Mouse (Mus musculus) limb, embryonic 13.5 days (tissue): ENCODE measurements around the gene Prelp. TPM values are rescaled to one million over a fixed set of nuclear protein-coding genes. Genes with fewer than 3 reads are reported as not detected.

Experiments
- ATAC-seq: fragments of 200-750 bp; cut with Nextera tagmentation; 2 replicates; pipeline ENCODE4 v1.8.0; 2017; ENCODE audit warnings: low read depth, moderate number of reproducible peaks, moderate TSS enrichment; ENCODE audit not compliant: low FRiP score
- H3K27ac ChIP-seq: fragments of 300-500 bp; sonication (generic); 2 replicates; pipeline ENCODE4 v1.5.1; 2015; ENCODE audit warnings: inconsistent platforms, mild to moderate bottlenecking, moderate library complexity
- H3K27me3 ChIP-seq: fragments of 300-500 bp; sonication (generic); 2 replicates; pipeline ENCODE4 v1.6.1; 2015; ENCODE audit warnings: mild to moderate bottlenecking, inconsistent platforms
- H3K36me3 ChIP-seq: fragments of 300-500 bp; sonication (generic); 2 replicates; pipeline ENCODE4 v1.6.1; 2015; ENCODE audit warnings: inconsistent platforms, mild to moderate bottlenecking, moderate library complexity
- H3K4me1 ChIP-seq: fragments of 300-500 bp; sonication (generic); 2 replicates; pipeline ENCODE4 v1.6.1; 2015; ENCODE audit warnings: inconsistent platforms
- H3K4me2 ChIP-seq: fragments of 300-500 bp; sonication (generic); replicated peaks from 2 replicates; pipeline ENCODE4 v1.6.1; 2015; ENCODE audit warnings: inconsistent platforms, mild to moderate bottlenecking, moderate library complexity
- H3K4me3 ChIP-seq: fragments of 300-500 bp; sonication (generic); 2 replicates; pipeline ENCODE4 v1.5.1; 2015; ENCODE audit warnings: moderate library complexity, mild to moderate bottlenecking, inconsistent platforms
- H3K9ac ChIP-seq: fragments of 300-500 bp; sonication (generic); 2 replicates; pipeline ENCODE4 v1.6.1; 2015; ENCODE audit warnings: mild to moderate bottlenecking, inconsistent platforms
- H3K9me3 ChIP-seq: fragments of 300-500 bp; sonication (generic); 2 replicates; pipeline ENCODE4 v1.6.1; 2016; ENCODE audit warnings: inconsistent platforms
- WGBS: fragments of 180-500 bp; shearing (Covaris S2); methylation state at CpG from one replicate; pipeline ENCODE4 v1.1.7; 2015; 5-methylcytosine and 5-hydroxymethylcytosine counted together
- polyA plus RNA-seq: library from polyadenylated mRNA; unstranded; fragments of >200 nt; fragmentation: Nextera tagmentation; extraction: Ambion mirVana; gene quantifications from 2 replicates; pipeline ENCODE4 v1.2.1, GENCODE M21; 2015

Gene Prelp
- polyA plus RNA-seq, 1 experiment from 2014 or later = 10.6 TPM

DNA sequence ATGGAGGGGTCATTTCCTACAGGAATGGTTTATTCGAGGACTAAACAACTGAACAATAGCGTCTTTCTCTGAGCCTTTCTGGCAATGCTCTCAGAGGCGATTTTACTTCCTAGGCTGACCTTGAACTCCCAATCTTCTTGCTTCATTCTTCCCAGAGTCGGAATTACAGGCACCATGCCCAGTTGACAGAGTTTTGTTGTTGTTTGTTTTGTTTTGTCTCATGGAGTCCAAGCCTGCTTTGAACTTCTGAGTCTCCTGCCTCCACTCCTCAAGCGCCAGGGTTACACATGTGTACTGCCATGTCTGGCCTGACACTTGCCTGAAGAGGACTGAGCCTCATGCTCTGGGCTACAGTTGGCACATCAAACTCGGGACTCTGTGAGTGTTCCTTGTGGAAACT is 8.2 kb downstream of the Prelp start:
- Histone ChIP-seq H3K36me3 (no peaks in the 10 kb centered on the region), H3K27me3 (peaks cover 17% of the 10 kb centered on the region), H3K9me3 (no peaks in the 10 kb centered on the region), H3K4me3 (no peak overlapping the region), H3K4me2 (no peak overlapping the region), H3K9ac (no peak overlapping the region), H3K4me1 (peaks cover 32% of the 10 kb centered on the region), H3K27ac (no peak overlapping the region)
- no peak for ATAC-seq
- WGBS = 84% methylated on average over 6 of the region's 6 CpGs

DNA sequence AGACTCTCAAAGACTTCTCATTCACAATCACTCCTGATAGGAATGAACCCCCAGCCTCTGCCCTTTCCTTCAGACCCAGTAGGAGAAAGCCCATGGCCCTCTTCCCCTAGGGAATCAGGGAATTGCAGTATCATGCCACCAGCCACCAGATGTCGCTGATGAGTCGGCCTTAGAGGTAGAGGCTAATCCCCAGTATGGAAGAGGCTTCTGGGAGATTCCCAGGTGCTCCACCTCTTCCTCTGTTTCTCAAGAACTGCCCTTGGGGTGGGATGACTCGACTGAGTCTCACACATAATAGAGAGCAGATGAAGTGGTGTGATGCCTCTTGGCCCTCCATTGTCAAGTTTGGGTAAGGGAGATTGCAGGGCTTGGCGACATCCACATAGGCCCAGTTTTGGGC is 9.8 kb downstream of the Prelp start:
- Histone ChIP-seq H3K9ac (no peak overlapping the region), H3K27ac (no peak overlapping the region), H3K4me3 (no peak overlapping the region), H3K36me3 (no peaks in the 10 kb centered on the region), H3K9me3 (no peaks in the 10 kb centered on the region), H3K4me1 (peaks cover 38% of the 10 kb centered on the region), H3K4me2 (no peak overlapping the region), H3K27me3 (peaks cover 29% of the 10 kb centered on the region)
- no peak for ATAC-seq
- WGBS = 25% methylated on average over 4 of the region's 4 CpGs

DNA sequence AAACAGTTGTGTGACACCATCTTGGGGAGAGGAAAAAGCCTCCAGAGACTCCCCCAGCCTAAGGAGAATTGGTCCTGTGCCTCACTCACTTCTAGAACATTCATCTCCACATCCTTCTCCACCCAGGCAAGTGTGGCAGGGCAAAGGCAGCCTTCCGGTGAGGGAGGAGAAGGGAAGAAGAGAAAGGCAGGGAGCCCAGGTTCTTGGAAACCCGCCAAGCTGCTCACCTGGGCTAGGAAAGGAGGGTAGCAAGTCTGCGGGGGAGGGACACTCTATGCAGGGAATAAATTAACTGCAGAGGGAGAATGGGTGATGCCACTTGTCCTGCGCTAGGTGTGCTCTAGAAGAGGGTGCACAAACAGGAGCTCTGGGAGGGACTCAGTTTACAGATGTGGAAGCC is 10.2 kb downstream of the Prelp start:
- Histone ChIP-seq H3K9me3 (no peaks in the 10 kb centered on the region), H3K27me3 (peaks cover 33% of the 10 kb centered on the region), H3K36me3 (no peaks in the 10 kb centered on the region), H3K4me3 (no peak overlapping the region), H3K4me2 (no peak overlapping the region), H3K4me1 (peaks cover 36% of the 10 kb centered on the region), H3K9ac (no peak overlapping the region), H3K27ac (no peak overlapping the region)
- ATAC-seq = no peak
- 56% methylated on average over 4 of the region's 4 CpGs for WGBS

DNA sequence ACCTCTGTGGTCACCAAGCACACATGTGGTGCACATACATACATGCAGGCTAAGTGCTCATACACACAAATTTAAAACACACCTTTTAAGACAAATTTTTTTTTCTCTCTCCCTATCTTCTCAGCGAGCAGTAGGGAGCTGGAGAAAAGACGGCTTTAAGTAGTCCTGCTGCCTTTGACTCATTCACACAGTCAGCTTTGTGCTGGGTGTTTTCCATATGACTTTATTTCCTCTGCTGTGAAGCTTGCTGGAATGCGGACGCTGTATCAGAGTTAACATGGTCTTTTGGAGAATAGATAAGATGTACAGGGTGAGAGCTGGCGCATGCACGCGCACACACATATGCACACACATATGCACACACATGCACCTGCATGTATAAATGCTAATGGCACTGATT is 11.1 kb downstream of the Prelp start:
- H3K4me1 ChIP-seq = peaks cover 30% of the 10 kb centered on the region
- peaks cover 34% of the 10 kb centered on the region for H3K27me3 ChIP-seq
- H3K9ac ChIP-seq = no peak overlapping the region
- H3K4me3 ChIP-seq = no peak overlapping the region
- H3K27ac ChIP-seq = no peak overlapping the region
- no peak for ATAC-seq
- H3K4me2 ChIP-seq = no peak overlapping the region
- H3K9me3 ChIP-seq = no peaks in the 10 kb centered on the region
- 82% methylated on average over 7 of the region's 7 CpGs for WGBS
- H3K36me3 ChIP-seq = no peaks in the 10 kb centered on the region

DNA sequence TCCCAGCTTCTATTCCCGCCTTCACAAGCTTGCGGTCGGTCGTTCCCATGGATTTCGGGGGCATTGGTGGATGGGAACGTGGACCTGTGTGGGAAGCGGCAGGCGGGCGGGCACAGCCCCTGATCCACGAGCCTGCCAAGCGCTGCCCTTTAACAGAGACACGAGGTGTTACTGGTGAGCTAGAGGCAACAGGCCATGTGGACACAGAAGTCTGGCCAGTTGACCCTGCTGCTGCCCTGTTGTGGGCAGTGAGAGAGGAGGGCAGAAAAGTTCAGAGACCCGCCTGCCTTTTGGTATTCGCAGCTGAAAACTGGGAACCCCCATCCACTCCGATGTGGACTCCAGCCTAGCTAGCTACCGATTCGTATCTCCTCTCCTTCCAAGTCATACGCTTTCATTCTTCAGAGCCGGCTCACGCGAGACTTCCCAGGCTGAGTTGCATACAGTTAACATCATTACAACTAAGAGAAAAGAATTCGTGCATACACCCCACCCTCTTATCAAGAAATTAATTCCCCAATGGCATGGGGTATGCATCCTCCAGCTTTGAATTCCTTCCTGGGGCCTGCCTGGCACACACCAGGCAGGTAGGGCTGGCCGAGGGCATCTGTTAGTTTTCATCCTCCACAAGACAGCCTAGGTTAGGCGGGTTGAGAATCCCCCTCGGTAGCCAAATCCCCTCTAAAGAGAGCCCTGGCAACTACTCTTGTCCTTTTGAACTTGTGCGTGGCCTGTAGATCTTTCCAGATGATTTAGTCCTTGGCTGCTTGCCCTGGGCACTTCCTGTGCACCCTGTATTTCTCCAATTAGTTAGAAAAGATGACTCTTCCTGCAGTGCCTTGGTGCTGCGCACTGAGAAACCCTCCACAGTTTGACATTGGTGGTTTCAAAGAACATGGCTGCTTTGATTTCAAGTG is 12.3 kb downstream of the Prelp start:
- Histone ChIP-seq H3K4me2 (peak overlapping the region; percentile 91), H3K4me3 (peak overlapping the region; percentile 47), H3K27ac (peak overlapping the region; percentile 58; the same call in 1 of the 2 replicates), H3K4me1 (peaks cover 30% of the 10 kb centered on the region), H3K9me3 (no peaks in the 10 kb centered on the region), H3K36me3 (no peaks in the 10 kb centered on the region), H3K27me3 (peaks cover 34% of the 10 kb centered on the region), H3K9ac (peak overlapping the region; percentile 73)
- ATAC-seq = peak; percentile 29; the same call in 1 of the 2 replicates
- WGBS = 12% methylated on average over 27 of the region's 27 CpGs

DNA sequence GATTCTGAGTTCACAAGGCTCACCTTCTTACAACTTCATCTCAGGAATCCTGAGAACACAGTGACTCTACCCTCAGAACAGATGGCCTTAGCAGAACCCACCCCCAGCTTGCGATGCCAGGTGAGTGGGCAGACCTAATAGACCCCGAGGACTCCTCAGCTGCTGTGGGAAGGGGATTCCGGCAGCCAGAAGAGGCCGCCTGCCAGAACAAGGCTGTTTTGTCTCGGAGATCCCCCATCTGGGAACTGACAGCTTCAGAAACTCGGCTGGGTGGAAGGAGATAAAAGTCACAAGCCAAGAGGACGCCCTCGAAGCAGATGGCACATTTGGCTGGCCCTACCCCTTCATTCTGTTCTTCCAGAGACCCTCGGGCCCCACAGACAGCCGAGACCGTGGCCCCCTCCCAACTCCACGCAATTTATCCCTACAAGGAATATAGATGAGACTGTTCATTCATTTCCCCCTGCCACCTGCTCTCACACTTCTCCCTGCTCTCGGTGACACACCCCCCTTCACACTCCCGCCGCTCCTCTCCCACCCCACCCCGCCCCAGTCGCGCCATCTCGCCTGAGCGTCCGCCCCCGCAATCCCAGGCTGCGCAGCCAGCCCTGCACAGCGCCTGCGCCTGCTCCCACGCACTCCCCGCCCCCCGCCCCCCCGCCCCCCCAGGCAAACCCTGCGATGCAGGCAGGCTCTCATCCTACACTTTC is 13.1 kb downstream of the Prelp start, which contains the start of gene Optc:
Gene Optc, minus strand, starts transcription at position 51 of the 710 bp plus-strand sequence.
- H3K4me2 ChIP-seq = peak within 1 kb of the TSS; percentile 91
- peaks cover 34% of the 10 kb centered on the region for H3K27me3 ChIP-seq
- H3K4me3 ChIP-seq = peak within 1 kb of the TSS; percentile 47
- H3K27ac ChIP-seq = peak within 1 kb of the TSS; percentile 58; the same call in 1 of the 2 replicates
- peaks cover 30% of the 10 kb centered on the region for H3K4me1 ChIP-seq
- no peaks in the 10 kb centered on the region for H3K9me3 ChIP-seq
- 3% methylated on average over 27 of the region's 30 CpGs for WGBS
- H3K9ac ChIP-seq = peak within 1 kb of the TSS; percentile 73
- ATAC-seq = peak; percentile 77
- no peaks in the 10 kb centered on the region for H3K36me3 ChIP-seq

DNA sequence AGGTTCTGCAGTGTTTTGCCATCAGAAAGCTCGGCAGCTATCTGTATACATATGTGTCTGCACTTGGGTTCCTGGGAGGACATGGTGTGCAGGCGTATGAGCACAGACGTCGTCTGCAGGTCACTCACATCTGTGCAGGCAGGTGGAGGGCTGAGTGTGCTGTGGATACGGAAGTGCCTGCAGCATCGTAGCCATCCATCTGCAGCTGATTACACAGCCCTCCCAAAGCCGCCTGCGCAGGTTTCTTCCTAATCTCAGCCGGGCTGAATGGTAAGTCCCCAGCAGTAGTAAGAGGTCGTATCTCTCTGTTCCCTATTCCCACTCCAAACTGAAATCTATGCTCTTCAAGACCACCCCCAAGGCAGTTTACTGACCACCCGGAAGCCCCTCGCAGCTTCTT is 14.8 kb downstream of the Prelp start:
- WGBS = 17% methylated on average over 12 of the region's 12 CpGs
- H3K9me3 ChIP-seq = no peaks in the 10 kb centered on the region
- peaks cover 30% of the 10 kb centered on the region for H3K4me1 ChIP-seq
- ATAC-seq = no peak
- no peak overlapping the region for H3K9ac ChIP-seq
- no peak overlapping the region for H3K27ac ChIP-seq
- no peaks in the 10 kb centered on the region for H3K36me3 ChIP-seq
- H3K27me3 ChIP-seq = peaks cover 39% of the 10 kb centered on the region
- H3K4me2 ChIP-seq = peak overlapping the region; percentile 31; the same call in 1 of the 2 replicates
- H3K4me3 ChIP-seq = no peak overlapping the region

DNA sequence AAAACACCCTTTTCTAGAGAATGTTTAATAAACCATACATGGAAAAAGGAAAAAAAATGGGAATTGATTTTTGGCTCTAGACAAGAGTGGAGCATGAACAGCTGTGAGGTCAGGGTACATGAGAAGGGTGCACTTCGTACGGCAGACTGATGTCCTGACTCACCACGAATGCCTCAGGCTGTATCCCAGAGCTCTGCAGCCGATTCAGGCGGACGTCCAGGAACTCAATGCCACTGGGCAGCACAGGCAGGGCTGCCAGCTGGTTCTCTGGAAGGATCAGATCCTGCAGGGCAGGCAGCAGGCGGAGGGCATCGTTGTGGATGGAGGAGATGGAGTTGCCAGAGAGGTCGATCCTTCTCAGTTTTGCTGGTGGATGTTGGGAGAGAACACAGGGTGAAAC is 20.4 kb downstream of the Prelp start:
- no peak overlapping the region for H3K9ac ChIP-seq
- no peak overlapping the region for H3K4me3 ChIP-seq
- H3K4me2 ChIP-seq = no peak overlapping the region
- H3K36me3 ChIP-seq = no peaks in the 10 kb centered on the region
- WGBS = 73% methylated on average over 9 of the region's 9 CpGs
- 0 out of 2 replicates have a peak, but pooled peaks cover 3% of the 10 kb centered on the region for H3K4me1 ChIP-seq
- no peak overlapping the region for H3K27ac ChIP-seq
- ATAC-seq = no peak
- no peaks in the 10 kb centered on the region for H3K9me3 ChIP-seq
- 0 out of 2 replicates have a peak, but pooled peaks cover 5% of the 10 kb centered on the region for H3K27me3 ChIP-seq

DNA sequence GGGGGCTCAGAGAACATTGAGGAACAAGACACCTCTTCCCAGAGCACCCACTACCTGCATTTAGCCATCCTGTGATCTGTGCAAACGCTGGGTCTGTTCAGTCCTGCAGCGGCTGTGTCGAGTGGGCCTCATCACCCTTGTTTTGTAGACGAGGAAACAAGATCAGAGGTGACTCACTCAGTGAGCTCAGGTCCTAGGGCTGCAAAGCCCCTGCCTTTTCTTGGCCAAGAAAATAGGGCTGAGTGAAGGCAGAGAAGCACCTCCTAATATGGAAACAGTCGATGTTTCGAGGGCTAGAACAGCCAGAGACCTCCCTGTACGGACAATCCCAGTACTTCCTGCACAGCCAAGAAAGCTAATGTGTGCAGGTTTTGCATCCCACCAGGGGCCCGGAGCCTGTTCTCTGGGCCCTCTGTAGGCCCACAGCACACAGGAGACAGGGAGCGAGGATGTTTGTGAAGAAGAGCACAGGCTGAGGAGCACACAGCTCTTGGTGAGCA is 22.1 kb downstream of the Prelp start:
- Histone ChIP-seq H3K4me1 (0 out of 2 replicates have a peak, but pooled peaks cover 9% of the 10 kb centered on the region), H3K27ac (no peak overlapping the region), H3K27me3 (0 out of 2 replicates have a peak, but pooled peaks cover 5% of the 10 kb centered on the region), H3K9ac (no peak overlapping the region), H3K4me3 (no peak overlapping the region), H3K4me2 (no peak overlapping the region), H3K36me3 (no peaks in the 10 kb centered on the region), H3K9me3 (no peaks in the 10 kb centered on the region)
- 71% methylated on average over 9 of the region's 9 CpGs for WGBS
- ATAC-seq = no peak

DNA sequence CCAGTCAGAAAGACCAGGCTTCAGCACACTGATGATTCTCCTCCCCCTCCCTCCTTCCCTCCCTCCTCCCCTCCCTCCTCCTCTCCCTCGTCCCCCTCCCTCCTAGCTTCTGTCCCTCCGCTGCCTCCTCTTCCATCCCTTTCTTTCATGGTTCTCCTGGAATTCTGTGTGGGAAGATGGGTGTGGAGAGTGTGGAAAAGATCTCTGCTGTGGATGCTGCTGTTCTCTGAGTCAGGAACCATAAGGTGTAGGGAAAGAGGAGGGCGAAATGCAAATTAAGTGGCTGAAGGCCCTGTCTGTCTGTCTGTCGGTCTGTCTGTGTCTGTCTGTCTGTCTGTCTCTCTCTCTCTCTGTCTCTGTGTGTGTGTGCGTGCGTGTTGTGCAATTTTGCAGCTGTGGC is 23.9 kb downstream of the Prelp start:
- no peak for ATAC-seq
- WGBS = 69% methylated on average over 6 of the region's 6 CpGs
- no peaks in the 10 kb centered on the region for H3K36me3 ChIP-seq
- H3K4me1 ChIP-seq = peaks cover 22% of the 10 kb centered on the region
- H3K4me2 ChIP-seq = no peak overlapping the region
- H3K9me3 ChIP-seq = no peaks in the 10 kb centered on the region
- no peaks in the 10 kb centered on the region for H3K27me3 ChIP-seq
- no peak overlapping the region for H3K4me3 ChIP-seq
- H3K27ac ChIP-seq = no peak overlapping the region
- H3K9ac ChIP-seq = no peak overlapping the region

DNA sequence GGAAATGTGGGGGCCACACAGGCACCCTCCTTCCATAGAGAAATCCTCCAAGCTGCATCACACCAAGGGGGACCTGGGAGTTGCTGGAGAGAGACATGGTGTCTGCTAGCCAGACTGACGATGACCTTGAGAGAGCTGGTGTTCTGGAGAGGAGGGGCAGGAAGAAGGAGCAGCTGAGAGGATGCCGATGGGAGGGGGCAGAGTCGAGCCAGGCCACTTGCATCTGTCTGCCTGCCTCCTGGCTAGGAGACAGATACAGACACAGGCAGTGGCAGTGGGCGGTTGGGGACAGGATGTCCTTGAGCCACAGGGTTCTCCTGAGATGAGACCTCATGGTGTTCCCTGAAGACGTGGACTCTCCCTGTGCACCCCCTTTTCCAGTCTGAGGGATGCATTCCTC is 29.7 kb downstream of the Prelp start:
- ATAC-seq = no peak
- Histone ChIP-seq H3K9me3 (no peaks in the 10 kb centered on the region), H3K4me1 (peaks cover 69% of the 10 kb centered on the region), H3K36me3 (no peaks in the 10 kb centered on the region), H3K4me2 (no peak overlapping the region), H3K27me3 (peaks cover 19% of the 10 kb centered on the region), H3K27ac (no peak overlapping the region), H3K4me3 (no peak overlapping the region), H3K9ac (no peak overlapping the region)
- WGBS = 13% methylated on average over 5 of the region's 5 CpGs
